Mouse (Mus musculus) intestine, postnatal 0 days (tissue): ENCODE measurements around the gene Adh4. TPM values are rescaled to one million over a fixed set of nuclear protein-coding genes. Genes with fewer than 3 reads are reported as not detected.
A peak's percentile ranks its signal among the peaks of the same experiment; 100 is the strongest.

Experiments
- ATAC-seq: fragments of 200-750 bp; cut with Nextera tagmentation; 2 replicates; pipeline ENCODE4 v1.8.0; 2017; ENCODE audit warnings: mild to moderate bottlenecking, moderate TSS enrichment, moderate library complexity
- H3K27ac ChIP-seq: fragments of 300-500 bp; sonication (generic); 2 replicates; pipeline ENCODE4 v1.5.1; 2014; ENCODE audit warnings: mild to moderate bottlenecking, low read depth, low read length, moderate library complexity
- H3K27me3 ChIP-seq: fragments of 300-500 bp; sonication (generic); replicated peaks from 2 replicates; pipeline ENCODE4 v1.6.1; 2014; ENCODE audit warnings: low read length, mixed read lengths; ENCODE audit not compliant: control insufficient read depth, insufficient read depth
- H3K36me3 ChIP-seq: fragments of 300-500 bp; sonication (generic); 2 replicates; pipeline ENCODE4 v1.6.1; 2014; ENCODE audit warnings: mild to moderate bottlenecking, moderate library complexity; ENCODE audit not compliant: control insufficient read depth, insufficient read depth
- H3K4me1 ChIP-seq: fragments of 300-500 bp; sonication (generic); replicated peaks from 2 replicates; pipeline ENCODE4 v1.6.1; 2014; ENCODE audit warnings: antibody characterized with exemption, low read length, mixed read lengths; ENCODE audit not compliant: control insufficient read depth, insufficient read depth
- H3K4me2 ChIP-seq: fragments of 300-500 bp; sonication (generic); replicated peaks from 2 replicates; pipeline ENCODE4 v1.6.1; 2014; ENCODE audit warnings: low read depth, mild to moderate bottlenecking, moderate library complexity
- H3K4me3 ChIP-seq: fragments of 300-500 bp; sonication (generic); 2 replicates; pipeline ENCODE4 v1.5.1; 2014; ENCODE audit warnings: low read depth, low read length
- H3K9ac ChIP-seq: fragments of 300-500 bp; sonication (generic); 2 replicates; pipeline ENCODE4 v1.6.1; 2014; ENCODE audit warnings: mild to moderate bottlenecking, low read depth, low read length
- H3K9me3 ChIP-seq: fragments of 300-500 bp; sonication (generic); 2 replicates; pipeline ENCODE4 v1.6.1; 2016; ENCODE audit warnings: mixed run types; ENCODE audit not compliant: control insufficient read depth
- CTCF ChIP-seq: sonication (generic); IDR thresholded peaks from 2 replicates; pipeline ENCODE4 v1.5.1; 2016; ENCODE audit warnings: low read depth, mild to moderate bottlenecking, control low read depth, antibody characterized with exemption, moderate library complexity
- WGBS: fragments of 180-500 bp; shearing (Covaris S2); extraction: QIAGEN DNeasy Blood & Tissue Kit; methylation state at CpG from one replicate; pipeline ENCODE4 v1.1.7; 2014; 5-methylcytosine and 5-hydroxymethylcytosine counted together
- polyA plus RNA-seq: library from polyadenylated mRNA; unstranded; fragments of >200 nt; fragmentation: Nextera tagmentation; extraction: Ambion mirVana; gene quantifications from 2 replicates; pipeline ENCODE4 v1.2.1, GENCODE M21; 2015

The Adh4 gene
- polyA plus RNA-seq, 1 experiment from 2014 or later = 0.51 TPM

DNA sequence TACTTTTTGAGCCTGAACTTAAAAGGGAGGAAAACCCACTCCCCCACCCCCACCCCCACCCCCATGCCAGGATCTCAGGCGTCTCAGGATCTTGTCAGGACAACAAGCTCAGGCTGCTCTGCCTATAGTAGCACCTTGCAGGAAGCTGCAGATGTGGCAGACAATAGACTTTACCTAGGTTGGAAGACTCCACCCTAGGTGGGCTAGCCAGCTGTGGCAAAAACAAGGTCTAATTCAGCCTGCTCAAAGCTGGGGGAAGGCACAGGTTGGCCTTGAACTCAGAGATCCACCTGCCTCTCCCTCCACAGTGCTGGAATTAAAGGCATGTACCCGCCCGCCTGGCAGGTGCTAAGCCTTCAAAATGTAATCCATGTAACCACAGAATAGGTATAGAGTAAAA, 23.4 kb downstream of the Adh4 start:
- no peaks in the 10 kb centered on the region for H3K9me3 ChIP-seq
- H3K36me3 ChIP-seq = no peaks in the 10 kb centered on the region
- no peak overlapping the region for H3K4me3 ChIP-seq
- WGBS = 79% methylated on average over 3 of the region's 3 CpGs
- H3K27me3 ChIP-seq = no peaks in the 10 kb centered on the region
- H3K9ac ChIP-seq = no peak overlapping the region
- H3K27ac ChIP-seq = no peak overlapping the region
- no peaks in the 10 kb centered on the region; the same call in 1 of the 2 replicates for H3K4me1 ChIP-seq
- TF ChIP-seq CTCF = no peak
- ATAC-seq = no peak
- no peak overlapping the region for H3K4me2 ChIP-seq

DNA sequence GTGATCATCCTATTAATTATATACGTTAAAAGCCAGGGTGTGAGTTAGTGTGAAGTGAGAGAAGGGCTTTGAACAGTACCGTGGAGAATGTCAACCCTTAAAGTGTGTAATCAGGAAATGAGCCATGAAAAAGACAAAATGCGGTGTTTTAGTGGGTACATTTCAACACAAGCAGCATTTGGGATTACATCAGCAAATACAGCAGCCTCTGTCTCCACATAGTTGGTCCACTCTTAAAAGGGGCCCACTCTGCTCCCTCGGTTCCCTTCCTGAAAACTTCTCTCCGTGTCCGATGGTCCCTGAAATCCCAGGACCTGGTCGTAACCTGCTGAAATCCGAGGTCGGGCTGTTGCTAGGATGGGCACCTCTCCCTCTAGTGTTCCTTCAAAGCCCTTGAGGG, 26.9 kb downstream of the Adh4 start:
- H3K4me1 ChIP-seq = no peaks in the 10 kb centered on the region; the same call in 1 of the 2 replicates
- no peak; the same call in 1 of the 2 replicates for TF ChIP-seq CTCF
- WGBS = under 1% methylated on average over 9 of the region's 9 CpGs
- H3K9me3 ChIP-seq = no peaks in the 10 kb centered on the region
- H3K27me3 ChIP-seq = no peaks in the 10 kb centered on the region
- H3K4me2 ChIP-seq = peak overlapping the region; percentile 87
- peak overlapping the region; percentile 93 for H3K4me3 ChIP-seq
- H3K27ac ChIP-seq = no peak overlapping the region
- no peak for ATAC-seq
- H3K36me3 ChIP-seq = peaks cover 23% of the 10 kb centered on the region; the same call in 1 of the 2 replicates
- peak overlapping the region; percentile 83; the same call in 1 of the 2 replicates for H3K9ac ChIP-seq

DNA sequence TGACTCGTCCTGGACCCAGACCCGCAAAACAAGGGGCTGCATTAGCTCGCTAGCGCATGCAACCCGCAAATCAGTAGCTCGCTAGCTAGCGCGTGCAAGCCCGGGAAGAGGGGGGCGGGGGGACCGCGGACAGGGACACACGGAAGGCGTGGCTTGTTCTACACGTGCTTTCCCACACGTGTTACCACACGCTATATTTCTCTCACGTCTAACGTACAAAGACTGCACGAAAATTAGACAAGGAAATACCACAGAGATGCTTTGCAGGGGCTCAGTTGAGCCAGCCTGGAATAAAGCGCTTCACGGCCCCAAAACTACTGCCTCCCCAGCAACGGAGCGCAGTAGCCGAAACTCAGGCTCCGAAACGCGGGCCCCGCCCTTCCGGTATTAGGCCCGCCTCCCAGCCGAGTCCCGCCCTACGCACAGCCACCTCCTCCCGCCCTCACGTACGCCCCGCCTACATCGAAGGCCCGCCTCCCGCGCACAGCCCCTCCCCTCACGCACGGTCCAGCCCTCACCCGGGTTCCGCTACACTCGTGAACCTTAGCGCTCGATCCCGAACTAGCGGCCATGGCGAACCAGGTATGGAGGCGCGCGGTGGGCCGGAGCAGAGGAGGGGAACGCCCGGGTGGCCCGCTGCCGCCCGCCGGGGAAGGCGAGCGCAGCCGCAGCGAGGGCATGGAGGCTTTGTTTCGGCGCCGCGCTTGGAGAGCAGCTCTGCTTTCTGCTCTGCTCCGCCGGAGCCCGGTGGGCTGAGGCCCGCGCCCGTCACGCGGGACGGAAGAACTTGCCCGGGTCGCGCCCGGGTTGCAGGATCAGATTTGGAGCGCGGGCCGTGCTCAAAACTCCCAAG, 27.6 kb downstream of the Adh4 start, which contains the start of gene Adh5:
TSS of gene Adh5 (plus strand) at position 482 of the 853 bp plus-strand sequence.
- Histone ChIP-seq H3K27me3 (no peaks in the 10 kb centered on the region), H3K4me3 (peak within 1 kb of the TSS; percentile 93), H3K9me3 (no peaks in the 10 kb centered on the region), H3K4me2 (peak within 1 kb of the TSS; percentile 87), H3K4me1 (no peaks in the 10 kb centered on the region; the same call in 1 of the 2 replicates), H3K36me3 (peaks cover 29% of the 10 kb centered on the region), H3K9ac (peak within 1 kb of the TSS; percentile 83), H3K27ac (peak within 1 kb of the TSS; percentile 83)
- WGBS = under 1% methylated on average over 86 of the region's 86 CpGs
- peak; percentile 99 for ATAC-seq
- peak; percentile 49 for TF ChIP-seq CTCF

DNA sequence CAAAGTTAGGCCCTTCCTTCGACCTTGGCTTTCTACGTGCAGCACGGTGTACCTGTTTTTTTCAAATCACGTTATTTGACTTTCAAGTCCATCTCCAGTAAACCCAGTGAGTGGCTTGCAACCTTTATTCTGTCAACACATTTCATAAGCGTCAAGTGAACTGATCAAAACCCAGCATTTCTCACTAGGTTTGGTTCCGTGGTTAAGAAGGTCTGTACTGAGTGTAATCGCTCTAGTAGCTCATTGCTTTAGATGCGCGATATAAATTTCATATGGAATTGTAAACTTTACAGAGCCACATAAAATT, 28.2 kb downstream of the Adh4 start:
- Histone ChIP-seq H3K9me3 (no peaks in the 10 kb centered on the region), H3K36me3 (peaks cover 35% of the 10 kb centered on the region), H3K27ac (peak overlapping the region; percentile 83; the same call in 1 of the 2 replicates), H3K4me3 (peak overlapping the region; percentile 93), H3K4me2 (peak overlapping the region; percentile 87), H3K9ac (peak overlapping the region; percentile 83), H3K4me1 (no peaks in the 10 kb centered on the region; the same call in 1 of the 2 replicates), H3K27me3 (no peaks in the 10 kb centered on the region)
- no peak for ATAC-seq
- 1% methylated on average over 9 of the region's 9 CpGs for WGBS
- no peak for TF ChIP-seq CTCF

GRCm38 (mm10) chr3:138448077-138448860, 33.0 kb downstream of the Adh4 start:
- peak; percentile 49 for ATAC-seq
- peaks cover 71% of the 10 kb centered on the region for H3K36me3 ChIP-seq
- 68% methylated on average over 12 of the region's 12 CpGs for WGBS

GRCm38 (mm10) chr3:138452169-138452568, 36.9 kb downstream of the Adh4 start:
- no peak for TF ChIP-seq CTCF
- no peaks in the 10 kb centered on the region; the same call in 1 of the 2 replicates for H3K4me1 ChIP-seq
- ATAC-seq = no peak
- no peak overlapping the region for H3K27ac ChIP-seq
- no peaks in the 10 kb centered on the region for H3K27me3 ChIP-seq
- H3K4me2 ChIP-seq = no peak overlapping the region
- 89% methylated on average over 10 of the region's 10 CpGs for WGBS
- H3K9me3 ChIP-seq = no peaks in the 10 kb centered on the region
- H3K9ac ChIP-seq = no peak overlapping the region
- H3K36me3 ChIP-seq = peaks cover 65% of the 10 kb centered on the region
- H3K4me3 ChIP-seq = no peak overlapping the region

More at GRCm38 (mm10) chr3:138448077-138448860, 33.0 kb downstream of the Adh4 start:
- no peaks in the 10 kb centered on the region for H3K27me3 ChIP-seq
- H3K4me1 ChIP-seq = no peaks in the 10 kb centered on the region; the same call in 1 of the 2 replicates
- H3K27ac ChIP-seq = no peak overlapping the region
- no peaks in the 10 kb centered on the region for H3K9me3 ChIP-seq
- no peak overlapping the region for H3K4me2 ChIP-seq
- H3K9ac ChIP-seq = no peak overlapping the region
- TF ChIP-seq CTCF = no peak
- H3K4me3 ChIP-seq = no peak overlapping the region
